Mouse (Mus musculus) right cerebral cortex, postnatal 10 days (tissue): ENCODE results near the gene Col6a6.

ENCODE experiments used
- DNase-seq, 2 experiments: peaks; one replicate each; pipeline ENCODE4 v3.0.0; 2021; ENCODE audit warnings: low spot score in 2 of 2

Gene Col6a6

DNA sequence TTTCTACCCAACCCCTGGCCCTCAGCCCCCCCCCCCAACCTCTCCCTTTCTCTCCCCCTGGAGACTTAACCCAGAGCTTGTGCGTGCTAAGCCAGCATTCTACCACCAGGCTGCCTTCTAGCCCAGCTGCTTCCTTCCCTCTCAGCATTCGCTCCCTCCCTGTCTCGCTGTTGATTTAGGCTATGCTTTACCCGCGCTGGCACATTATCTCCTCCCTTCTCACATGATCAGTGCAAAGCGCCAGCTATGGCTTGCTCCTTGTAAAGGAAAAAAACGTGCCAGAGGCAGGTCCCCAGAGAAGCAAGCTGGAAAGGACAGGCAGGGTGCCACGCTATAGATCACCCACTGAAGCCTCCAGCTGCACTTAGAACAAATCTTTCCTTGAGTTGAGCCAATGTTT, 90.5 kb downstream of the Col6a6 start:
- peak in 1 of 2 experiments; percentile 36 for DNase-seq

DNA sequence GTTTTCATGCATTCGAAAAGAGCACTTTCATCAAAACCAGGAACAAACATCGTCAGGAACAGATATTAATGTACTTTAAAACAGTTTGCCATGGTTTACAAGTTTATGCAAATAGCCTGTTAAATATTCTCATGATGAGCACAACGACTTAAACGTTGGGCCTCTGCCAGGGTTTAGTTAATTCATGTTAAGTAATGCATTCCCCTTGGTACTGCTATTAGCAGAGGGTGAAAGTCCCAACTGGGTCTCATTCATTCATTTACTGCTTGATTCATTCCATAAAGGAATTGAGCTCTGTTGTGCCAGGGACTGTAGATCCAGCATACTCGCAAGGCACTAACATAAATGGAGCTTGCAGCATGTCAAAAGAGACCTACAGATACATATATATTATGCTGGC, 92.8 kb downstream of the Col6a6 start:
- DNase-seq: no peak

DNA sequence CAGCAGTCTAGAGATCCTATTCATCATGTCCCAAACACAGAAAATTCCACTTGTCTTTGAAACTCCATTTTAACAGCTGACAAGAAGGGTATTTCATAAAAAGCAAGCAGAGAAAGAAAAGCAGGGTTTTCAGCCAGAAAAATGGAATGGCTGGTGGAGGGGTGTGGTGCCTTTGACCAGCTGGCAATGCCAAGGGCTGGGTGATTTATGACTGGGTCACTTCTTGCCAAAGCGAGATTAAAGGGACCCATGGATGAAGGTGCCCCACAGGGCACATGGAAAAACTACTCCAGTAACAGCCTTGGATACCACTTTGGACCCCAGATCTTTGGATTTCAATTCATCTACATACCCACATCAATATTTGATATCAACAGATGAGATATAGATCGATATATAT, 93.3 kb downstream of the Col6a6 start:
- DNase-seq: no peak

DNA sequence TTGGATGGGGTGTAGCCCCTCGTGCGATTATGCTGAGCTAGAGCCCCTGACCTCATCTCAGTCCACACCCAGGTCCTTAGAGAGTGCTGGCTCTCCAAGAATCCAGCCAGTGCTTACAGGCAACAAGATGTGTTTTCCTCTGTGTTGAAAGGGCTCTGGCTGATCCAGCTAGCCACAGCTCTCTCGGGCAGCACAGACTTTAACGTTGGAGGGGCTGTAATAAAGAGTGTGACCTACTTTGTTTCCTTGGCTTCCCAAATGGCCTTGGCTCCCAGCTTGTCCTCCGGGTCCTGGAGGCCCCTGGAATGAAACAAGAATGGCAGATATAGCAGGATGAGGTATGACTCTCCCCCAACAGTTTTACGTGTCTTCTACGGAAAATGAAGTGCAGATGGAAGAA, 96.0 kb downstream of the Col6a6 start:
- no peak for DNase-seq

DNA sequence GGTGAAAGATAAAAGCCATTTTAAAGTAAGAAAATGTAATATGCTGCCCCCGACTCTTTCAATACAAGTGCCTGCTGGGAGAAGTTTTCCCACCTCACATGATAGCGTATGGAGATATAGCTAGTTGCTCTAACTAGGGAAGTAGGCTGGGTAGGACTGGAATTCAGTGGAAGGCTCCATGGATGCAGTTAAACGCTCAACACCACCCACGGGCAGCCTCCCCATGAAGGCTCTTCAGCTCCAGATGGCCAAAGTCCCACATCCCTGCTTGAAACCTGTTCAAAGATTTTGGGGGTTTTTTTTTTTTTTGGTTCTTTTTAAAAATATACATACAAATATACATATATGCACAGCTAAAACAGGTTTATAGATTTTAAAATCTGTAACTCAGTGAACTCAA, 107.5 kb downstream of the Col6a6 start:
- peak; percentile 71 to 85 for DNase-seq

DNA sequence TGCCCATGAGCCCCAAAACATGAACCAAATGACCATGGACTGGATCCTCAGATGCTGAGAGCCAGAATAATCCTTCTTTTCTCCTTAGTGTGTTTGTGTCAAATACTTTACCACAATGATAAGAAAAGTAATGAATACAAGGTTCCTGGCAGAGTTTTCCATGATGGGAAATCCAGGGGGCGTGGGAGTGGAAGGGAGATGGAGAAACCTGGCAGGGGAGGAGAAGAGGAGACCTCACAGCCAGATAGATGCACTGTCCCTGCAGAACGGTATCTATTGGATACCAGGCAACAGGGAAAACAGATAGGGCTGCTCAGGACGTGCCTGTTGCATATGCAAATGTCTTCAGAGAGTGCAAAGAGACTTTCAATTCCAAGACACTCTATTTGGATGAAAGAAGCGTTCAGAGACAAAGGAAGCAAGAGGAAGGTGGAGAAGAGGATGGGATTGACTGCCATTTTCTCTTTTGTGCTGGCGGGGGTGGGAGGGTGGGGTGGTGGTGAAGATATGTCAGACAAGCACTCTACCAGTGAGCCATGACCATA, 108.0 kb downstream of the Col6a6 start:
- DNase-seq: no peak

DNA sequence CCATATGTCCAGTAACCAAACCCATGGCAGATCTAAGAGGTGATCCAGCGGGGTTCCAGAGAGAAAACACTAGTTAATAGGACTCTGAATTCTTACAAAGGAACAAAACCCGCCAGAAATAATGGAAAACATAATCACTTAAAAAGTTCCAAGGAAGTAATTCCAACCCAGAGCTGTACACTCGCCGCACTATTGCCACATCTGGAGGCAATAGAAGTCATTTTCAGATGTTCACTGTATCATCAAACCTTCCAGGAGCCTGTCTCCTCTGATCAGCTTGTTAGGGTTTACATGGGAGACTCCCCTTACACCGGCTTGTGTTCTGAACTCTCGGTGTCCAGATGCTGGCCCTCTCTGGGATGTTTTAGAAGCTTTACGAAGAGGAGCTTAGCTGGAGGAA, 108.6 kb downstream of the Col6a6 start:
- no peak for DNase-seq

DNA sequence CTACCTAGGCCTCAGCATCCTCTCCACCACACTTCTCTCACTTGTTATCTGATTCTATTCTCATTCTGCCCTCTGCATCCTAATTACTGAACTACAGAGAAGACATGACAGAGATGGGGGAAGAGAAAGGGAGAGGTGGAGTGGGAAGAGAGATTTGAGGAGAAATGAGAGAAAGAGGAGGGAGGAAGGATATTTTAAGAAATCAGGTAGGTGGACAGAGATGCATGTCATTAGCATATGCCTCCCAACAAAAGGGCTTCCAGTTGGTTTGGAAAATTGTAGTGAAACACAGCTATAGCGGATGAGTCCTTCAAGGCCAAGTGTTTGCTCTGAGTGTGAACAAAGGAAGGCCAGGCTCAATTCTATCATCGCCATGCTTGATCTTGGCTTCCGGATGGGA, 115.9 kb downstream of the Col6a6 start:
- no peak for DNase-seq

DNA sequence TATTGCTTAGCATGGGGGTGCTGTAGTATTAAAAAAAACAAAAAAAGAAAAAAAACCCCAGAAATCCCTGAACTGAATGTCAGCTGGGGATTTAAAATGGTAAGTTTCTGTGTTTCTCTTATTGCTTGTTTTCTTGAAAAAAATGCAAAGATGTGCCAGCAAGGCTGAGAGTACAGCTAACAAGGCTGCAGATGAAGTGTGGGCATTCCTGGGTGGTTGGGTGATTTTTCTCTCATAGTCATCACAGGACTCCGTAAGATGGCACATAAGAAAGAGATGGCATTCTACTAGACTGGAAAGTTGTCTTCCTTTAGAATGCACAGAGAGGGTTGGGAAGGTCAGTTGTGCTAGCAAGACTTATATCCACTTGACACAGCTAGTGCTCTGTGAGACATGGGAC, 122.9 kb downstream of the Col6a6 start:
- DNase-seq: no peak

DNA sequence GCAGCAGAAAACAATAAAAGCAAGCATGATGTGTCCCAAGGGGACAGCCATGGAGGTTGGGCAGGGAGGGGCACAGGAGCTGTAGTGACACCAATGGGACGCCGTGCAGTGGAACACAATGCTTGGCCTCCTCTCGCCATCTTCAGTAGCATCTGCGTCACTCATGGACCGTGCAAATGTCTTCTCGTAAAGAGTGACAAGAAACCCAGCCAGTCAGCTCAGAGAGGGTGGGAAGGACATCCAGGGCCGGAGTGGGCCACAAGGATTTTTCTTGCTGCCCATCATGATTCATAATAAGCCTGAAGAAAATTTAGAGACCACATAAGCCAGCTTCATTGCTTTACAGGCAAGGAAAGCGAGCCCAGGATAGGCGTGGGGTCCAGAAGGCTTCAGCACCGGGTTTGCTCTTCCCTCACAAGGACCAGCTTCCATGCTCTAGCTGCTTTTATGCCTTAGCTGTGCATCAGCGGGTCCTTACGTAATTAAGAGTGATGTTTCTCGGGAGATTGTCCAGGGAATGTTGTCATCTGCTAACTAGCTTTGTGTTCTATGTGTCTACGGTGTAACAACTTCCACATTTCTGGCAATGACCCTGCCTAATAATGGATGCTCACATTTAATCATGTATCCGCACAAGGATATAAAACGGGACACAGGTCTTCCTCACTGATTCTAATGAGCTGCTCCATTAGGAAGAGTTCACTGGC, 123.6 kb downstream of the Col6a6 start:
- DNase-seq: no peak

DNA sequence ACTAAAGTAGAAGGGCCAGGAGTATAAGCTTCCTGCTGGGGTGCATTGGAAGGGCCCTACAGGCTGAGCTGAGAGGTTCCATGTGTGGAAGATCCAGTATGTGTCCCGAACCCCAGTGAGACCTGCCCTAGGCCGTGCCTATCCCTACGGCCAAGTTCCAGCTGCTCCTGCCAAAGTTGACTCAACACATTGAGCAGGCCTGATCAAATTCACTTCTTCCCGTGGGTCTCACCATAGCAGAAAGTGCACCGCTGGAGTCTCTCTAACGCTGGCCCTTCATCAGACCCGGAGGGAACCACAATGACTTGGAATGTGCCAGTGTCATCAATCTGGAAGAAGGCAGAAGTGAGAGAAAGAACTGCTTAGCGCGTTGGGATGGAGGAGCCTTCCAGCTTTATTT, 126.0 kb downstream of the Col6a6 start:
- DNase-seq: no peak

DNA sequence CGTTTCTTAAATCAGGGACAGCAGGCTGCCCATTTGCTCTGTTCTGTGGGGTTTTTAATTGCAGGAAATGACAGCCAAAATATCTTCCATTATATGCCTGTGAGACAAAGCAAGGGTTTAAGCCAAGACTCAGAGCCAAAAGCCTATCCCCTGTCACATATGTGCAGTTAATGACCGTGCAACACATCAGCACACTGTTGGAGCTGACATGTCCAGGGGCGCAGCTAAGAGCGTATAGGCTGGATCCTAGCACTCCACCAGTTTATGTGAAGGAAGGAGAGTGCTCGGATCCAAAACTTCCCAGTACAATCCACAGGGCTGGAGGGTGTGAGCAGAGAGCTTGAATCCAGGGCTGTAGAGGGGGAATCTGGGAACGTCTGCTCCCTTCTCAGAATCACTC, 127.3 kb downstream of the Col6a6 start:
- DNase-seq: no peak

DNA sequence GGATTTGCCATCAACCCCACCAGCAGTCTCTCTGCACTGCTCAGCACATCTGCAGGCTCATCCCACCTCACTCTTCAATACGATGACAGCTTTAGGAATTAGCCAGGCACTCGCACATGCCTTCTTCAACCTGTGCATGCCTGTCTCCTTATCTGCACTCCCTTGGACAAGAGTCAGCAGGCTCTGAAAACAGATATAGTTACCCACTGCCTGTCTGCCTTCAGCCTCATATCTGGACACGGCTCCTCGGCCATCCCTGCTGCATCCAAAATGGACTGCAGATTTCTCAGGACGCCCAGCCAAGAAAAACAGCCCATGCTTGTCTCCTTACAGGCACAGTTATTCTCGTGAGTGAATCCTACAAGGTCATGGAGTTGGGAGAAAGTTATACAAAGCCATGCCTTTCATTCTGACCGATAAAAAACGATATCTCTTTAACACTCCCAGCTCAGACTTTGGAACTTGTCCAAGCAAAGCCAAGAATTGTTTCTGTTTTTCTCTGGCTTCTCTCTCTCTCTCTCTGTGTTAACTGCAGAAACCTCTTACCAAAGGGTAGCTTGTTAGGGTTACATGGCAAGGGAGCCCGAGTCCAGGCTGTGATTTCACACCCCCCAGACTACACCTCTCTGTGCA, 130.1 kb downstream of the Col6a6 start:
- no peak for DNase-seq

DNA sequence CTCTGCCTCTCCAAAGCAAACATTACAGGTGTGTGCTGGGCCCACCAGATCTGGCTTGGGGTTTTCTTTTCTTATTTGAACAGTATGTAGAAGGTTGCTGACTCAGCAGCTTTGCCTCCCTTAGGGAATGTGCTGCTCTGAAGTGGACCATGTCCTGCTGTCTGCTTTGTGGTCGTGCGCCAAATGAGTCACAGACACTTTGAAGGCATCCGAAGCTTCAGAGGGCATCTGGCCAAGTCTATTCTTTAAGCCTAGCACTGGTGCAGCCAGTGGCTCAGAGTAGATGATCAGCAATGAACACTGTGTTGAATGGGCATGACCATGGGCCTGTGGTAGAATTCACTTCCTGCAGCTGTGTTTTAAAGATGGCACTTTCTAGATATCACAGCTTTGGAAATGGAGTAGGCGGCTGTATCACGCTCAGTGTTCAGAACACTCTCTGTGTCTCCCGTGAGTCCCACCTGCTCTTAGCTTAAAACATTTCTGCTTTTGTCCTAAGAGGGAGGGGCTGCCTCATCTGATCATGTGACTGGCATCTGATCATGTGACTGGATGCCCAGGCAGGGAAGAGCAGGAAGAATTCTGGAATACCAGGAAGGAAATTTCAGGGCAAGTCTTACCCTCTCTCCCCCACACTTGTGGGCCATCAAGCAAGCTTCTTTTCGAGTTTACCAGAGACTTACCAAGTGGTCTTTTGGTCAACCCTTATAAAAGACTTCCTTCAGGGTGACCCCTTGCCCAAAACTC, 131.0 kb downstream of the Col6a6 start:
- DNase-seq: no peak

DNA sequence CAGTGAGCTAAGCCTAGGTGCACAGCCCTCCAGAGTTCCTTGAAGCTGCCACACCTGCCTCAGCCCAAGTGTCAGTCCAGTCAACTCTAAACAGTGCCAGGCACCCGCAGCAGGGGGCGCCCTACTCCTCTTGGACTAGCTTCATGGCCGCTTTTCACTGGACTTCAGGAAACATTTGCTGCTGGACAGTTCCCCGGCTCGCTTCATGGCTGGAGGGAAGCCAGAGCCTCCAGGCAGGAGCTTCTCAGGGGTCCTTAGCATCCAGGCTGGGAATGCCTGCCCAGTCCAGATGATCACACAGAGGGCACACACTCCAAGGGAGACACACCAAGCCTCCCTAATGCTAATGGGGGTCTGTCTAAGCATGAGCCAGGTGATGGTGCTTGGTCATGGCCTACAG, 134.1 kb downstream of the Col6a6 start:
- DNase-seq: peak; percentile 73 to 81

DNA sequence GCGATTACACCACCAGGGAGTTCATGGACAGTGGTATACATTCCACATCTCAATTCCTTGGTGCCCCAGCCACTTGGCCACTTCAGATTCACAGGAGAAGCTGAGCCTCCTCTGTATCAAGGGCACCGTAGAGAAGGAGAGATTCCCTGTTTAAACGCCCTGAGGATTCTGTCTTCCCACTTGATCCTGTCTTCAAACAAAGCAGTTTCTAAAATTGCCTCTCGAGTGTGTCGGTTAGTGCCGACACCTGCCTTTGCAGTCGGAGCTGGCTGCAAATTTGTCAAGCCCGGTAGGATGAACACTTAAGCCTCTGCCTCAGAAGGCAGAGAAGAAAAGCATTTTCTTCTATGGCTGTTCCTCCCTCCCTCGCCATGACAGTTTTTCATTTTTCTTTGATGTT, 134.9 kb downstream of the Col6a6 start:
- peak in 1 of 2 experiments; percentile 35 for DNase-seq

DNA sequence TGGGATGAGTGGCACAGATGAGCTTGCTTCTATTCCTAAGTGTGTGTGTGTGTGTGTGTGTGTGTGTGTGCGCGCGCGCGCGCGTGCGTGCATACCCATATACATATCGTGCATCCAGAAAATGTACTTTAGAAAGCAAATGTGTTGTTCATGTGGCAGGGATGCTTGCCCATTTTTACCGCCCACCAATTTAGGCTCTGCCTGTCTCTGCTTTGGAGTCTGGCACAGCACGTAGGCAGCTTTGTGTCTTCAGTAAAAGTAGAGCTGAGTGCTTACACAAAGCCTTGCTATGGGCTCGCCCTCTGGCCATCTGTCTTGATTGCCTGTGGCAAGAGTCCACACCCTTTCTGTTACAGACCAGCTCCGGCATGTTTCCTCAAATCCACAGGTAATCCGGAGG, 135.5 kb downstream of the Col6a6 start:
- DNase-seq: peak; percentile 81 to 89

DNA sequence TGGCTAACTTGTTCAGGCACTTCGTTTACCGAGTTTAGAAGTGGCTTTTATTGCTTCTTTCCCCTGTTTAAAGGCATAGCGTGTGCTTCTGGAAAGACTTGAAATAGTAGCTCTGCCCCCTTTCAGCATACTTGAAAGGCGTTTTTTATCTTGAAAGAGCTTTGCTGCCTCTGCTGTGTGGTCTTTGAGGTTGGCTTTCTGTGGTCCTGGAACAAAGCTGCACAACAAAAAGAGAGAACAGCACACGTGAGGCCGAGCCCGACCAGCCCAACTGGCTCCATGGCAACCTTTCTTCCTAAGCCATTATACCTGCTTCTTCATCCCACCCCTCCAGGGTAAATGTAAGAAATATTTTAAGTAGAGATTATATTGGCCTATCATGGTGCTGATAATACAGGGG, 138.5 kb downstream of the Col6a6 start:
- no peak for DNase-seq

DNA sequence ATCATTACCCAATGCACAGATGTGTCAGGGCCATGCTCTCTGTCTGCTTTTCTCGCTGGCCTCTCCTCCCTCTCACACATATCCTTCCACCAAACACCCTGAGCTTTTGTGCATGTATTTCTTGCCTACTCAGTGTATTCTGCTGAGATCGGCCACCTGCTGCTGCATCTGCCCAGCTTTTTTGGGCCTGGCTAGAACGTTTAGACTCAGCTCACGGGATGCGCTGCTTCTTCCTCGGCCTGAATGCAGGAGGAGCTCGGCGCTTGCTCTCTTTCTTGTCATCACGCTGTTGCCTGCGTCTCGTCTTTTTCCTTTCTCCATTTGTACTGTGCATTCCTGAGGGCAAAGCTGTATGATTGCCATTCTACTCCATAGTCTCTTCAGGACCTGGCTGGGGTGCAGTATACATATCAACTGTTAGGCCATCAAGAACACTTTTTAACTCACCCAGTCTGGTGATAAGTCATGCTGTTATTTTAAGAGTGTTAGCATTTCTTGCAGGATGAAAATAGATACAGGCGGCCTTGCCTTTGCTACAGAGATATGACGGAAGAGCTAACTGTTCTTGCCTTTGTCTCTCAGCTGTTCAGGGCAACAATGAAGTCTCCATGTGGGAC, 143.3 kb downstream of the Col6a6 start:
- peak; percentile 72 to 86 for DNase-seq

DNA sequence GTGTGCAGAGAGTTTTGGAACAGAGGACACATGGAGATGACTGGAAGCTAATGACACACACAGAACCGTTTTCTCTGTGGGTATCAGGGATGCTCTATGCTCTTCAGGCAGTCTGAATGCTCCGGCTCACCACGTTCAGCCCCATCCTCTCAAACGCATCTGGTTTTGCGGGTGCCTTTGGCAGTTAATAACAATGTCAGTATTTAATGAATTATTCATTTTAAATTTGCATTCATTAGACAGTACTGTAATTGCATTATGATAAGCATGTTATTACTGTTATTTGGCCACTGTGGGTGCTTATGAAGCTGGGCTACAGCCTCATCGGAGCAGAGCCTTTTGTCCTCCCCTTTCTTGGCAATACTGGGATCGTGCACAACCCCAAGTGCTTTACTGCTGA, 146.6 kb downstream of the Col6a6 start:
- no peak for DNase-seq

DNA sequence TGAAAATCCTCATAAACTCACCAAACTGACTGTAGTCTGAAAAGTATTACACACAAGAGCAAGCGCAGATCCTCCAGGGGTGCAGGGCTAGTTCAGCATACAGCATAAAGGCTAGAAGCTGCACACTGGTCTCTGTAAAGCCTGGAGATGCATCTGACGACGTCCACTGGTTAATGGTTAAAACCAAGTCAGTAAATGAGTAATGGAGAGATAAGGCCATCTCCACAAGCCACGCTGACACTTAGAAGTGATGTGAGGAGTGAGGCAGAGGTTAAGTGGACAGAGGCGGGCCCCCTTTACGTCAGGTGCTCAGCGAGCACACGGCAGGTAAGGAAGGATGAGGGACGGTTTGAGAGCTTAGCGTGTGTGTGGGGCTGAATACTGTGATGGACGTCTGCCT, 152.0 kb downstream of the Col6a6 start:
- DNase-seq: no peak

DNA sequence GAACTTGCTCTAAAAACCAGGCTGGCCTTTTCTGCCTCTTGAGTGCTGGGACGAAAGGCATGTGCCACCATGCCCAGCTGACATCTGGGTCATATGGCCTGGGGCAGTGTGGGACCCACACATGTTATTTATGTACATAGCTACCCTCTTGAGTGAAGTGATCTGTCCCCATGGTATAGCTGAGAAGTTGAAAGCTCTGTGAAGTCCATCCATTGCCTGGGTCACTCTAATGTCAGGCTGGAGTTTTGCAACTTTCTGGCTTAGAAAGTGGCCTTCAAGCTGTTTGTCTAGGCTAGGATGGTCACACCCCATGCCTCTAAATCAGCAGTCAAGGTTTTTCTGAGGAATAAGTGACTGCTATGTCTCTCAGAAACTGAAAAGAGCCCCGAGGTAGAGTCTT, 155.9 kb downstream of the Col6a6 start:
- no peak for DNase-seq
